Mouse (Mus musculus) yolk sac, embryonic 10.5 days (tissue): ENCODE measurements around the gene Vsig10l.

Experiments used
- DNase-seq: peaks from one replicate; pipeline ENCODE4 v3.0.0-alpha.2; 2017; ENCODE audit warnings: low spot score

The Vsig10l gene

GRCm38 (mm10) chr7:43462851-43463250, at the start of gene Vsig10l:
Gene Vsig10l, plus strand, starts transcription at chr7:43463151.
- DNase-seq: no peak

GRCm38 (mm10) chr7:43417298-43417697, 45.7 kb upstream of the Vsig10l start:
- DNase-seq: no peak

DNA sequence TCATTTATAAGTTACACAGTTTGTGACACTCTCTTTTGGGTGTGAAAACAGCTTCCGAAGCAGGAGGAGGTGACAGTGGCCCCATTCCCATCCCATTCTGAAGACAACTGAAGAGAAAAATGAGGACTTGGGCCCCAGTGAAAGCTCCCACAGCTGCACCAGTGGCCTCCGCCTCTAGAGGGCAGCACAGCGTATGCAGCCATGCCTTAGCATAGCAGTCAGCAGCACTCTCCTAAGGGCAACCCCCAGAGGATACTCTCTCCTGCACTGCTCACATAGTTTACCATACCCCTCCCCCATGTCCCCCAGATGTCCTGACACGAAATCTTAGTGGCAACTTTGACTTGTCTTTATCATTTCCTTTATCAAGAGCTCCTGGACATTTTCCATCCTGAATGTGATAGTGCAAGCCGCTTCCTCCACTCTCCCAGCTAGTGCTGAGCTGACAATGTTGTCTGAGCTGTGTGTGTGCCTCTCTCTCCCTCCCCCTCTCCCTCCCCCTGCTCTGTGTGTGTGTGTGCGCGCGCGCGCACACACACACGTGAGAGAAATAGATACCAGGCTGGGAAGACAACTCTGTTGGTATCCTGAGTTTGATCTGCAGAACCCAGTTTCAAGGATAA, 39.8 kb upstream of the Vsig10l start:
- DNase-seq: peak; percentile 72

- no peak for DNase-seq
Measured at GRCm38 (mm10) chr7:43423991-43424625, 38.8 kb upstream of the Vsig10l start.

GRCm38 (mm10) chr7:43427406-43427805, 35.5 kb upstream of the Vsig10l start, which contains the start of gene Lim2:
Gene Lim2, plus strand, starts transcription at chr7:43427670.
- DNase-seq: no peak

GRCm38 (mm10) chr7:43429500-43429899, 33.5 kb upstream of the Vsig10l start:
- DNase-seq: no peak

GRCm38 (mm10) chr7:43432891-43433290, 30.1 kb upstream of the Vsig10l start:
- no peak for DNase-seq

- DNase-seq: no peak
Measured at GRCm38 (mm10) chr7:43434676-43435075, 28.3 kb upstream of the Vsig10l start.

DNA sequence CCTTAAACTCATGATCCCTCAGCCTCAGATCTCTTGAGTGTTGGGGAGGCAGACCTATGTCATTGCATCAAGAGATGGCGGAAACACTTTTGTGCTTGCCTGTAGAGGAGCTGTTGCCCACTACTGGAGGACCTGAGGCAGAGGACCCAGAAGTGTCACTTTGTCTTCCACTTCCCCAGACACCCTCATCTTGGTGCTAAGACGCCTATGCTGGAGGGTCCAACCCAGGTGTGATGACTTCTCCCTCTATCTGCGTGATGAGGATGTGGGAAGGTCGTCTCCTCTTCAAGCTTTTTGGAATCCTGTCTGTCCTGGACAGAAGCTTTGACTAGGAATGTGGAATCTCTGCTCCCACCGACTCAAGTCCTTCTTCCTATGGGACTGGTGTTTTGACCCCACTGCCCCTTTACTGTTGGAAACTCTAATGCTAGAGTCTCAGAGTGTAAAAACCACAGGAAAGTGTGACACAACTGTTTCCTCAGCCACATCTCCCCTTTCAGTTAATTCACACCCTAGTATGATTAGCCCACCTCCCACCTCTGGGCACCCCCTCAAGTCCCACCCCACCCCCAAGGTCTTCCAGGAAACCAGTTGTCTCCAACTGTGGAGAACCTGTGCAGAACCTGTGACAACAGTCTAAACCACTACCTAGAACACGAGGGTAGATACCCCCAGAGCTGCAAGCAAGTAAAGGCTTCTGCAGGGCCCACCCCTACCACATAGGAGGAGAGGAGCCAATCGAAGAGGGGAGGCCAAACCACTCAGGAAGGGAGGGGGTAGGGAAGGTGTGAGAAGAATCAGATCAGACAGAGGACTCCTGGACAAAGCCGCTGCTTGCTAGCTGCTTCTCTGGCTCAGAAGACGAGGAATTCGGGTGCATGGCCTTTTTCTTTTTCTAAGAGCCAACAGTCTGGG, 26.4 kb upstream of the Vsig10l start, which contains the start of gene Nkg7:
Gene Nkg7, plus strand, starts transcription at position 733 of the 915 bp plus-strand sequence.
- DNase-seq: no peak

DNA sequence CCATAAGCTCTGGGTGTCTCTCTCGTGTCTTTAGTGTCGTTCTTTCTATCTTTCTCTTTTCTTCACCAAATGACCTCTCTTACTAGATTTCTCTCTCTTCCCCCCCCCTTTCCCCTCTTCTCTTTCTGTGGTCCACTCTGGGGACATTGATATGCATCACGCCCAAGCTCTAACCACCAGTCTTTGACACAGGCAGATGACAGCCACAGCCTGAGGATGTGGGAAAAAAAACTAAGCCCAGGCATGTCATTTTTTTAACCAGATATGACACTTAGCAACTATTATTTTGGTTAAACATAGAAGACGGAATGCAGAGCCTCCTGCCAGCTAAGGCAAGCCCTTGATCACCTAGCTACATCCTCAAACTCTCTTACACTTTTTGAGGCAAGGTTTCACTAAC, 24.3 kb upstream of the Vsig10l start:
- no peak for DNase-seq

- peak; percentile 50 for DNase-seq
Measured at GRCm38 (mm10) chr7:43440482-43440881, 22.5 kb upstream of the Vsig10l start, which contains the start of gene Cldnd2. Gene Cldnd2, plus strand, starts transcription at chr7:43440782.

DNA sequence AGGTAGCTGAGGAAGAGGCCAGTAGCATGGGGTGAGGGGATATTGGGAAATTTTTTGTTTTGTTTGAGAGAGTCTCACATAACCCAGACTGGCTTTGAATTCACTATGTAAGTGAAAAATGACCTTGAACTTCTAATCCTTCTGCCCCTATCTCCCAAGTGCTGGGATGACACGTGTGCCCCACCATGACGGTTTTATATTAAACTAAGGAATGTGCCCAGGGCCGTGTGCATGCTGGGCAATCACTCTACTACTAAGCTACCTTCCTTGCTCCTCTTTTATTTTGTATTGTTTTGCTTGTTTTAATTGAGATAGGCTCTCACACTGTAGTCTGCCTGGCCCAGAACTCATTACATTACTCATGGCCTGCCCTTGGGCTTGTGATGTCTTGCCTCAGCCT, 21.9 kb upstream of the Vsig10l start:
- no peak for DNase-seq

DNA sequence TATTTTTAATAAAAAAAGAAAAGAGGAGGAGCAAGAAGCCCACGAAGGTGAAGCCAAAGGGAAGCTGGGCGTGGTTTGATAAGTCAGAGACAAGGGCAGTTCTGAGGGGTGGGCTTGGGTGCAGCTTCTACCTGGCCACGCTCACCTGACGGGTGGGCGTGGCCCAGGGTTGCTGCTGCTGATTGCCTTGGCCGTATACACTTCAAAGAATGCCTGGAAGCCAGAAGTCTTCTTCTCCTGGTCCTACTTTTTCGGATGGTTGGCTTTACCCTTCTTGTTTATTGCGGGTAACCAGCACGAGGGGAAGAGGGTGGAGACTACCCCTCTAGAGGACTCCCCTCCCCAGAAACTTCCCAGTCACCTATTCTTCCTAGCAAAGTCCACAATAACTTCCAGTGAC, 20.3 kb upstream of the Vsig10l start:
- peak; percentile 69 for DNase-seq

DNA sequence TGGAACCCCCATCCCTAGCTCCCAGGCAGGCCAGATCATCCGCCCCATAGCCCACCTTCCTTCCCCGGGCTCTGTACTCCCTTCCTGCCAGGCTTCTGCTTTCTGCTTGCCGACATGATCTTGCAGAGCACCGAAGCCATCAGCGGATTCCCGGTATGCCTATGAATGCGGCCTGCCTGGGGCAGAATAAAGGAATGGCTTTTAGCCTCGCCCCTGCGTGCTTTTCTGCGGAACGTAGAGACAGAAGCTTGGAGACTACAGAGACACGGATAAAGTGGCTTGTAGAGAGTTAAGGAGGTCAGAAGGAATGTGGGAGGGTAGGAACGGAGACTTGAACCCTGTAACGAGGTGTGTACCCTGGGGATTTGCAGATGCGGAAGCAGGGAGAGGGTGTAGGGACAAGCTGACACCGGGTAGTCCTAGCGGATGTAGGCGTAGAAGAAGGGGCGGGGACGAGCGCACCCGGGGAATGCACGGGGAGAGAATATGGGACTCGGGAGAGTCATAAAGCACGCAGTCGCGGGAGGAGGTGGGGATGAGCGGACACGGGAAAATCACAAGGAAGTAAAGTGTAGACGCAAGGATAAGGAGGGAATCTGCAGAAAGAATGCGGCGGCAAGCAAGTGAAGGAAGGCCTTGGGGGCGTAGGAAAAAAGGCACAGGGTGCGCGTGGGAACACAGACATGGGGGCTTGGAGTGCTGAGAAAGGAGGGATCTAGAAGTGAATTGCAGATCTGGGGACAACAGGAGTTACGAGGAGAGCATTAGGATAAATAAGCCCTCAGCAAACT, 19.6 kb upstream of the Vsig10l start:
- peak; percentile 85 for DNase-seq

GRCm38 (mm10) chr7:43443917-43444293, 19.0 kb upstream of the Vsig10l start, which contains the start of the genes Etfb and Gm45233:
Gene Etfb, plus strand, starts transcription at chr7:43444083.
Gene Gm45233, plus strand, starts transcription at chr7:43444128.
- DNase-seq: peak; percentile 98

- no peak for DNase-seq
Measured at GRCm38 (mm10) chr7:43447801-43448200, 15.2 kb upstream of the Vsig10l start.

DNA sequence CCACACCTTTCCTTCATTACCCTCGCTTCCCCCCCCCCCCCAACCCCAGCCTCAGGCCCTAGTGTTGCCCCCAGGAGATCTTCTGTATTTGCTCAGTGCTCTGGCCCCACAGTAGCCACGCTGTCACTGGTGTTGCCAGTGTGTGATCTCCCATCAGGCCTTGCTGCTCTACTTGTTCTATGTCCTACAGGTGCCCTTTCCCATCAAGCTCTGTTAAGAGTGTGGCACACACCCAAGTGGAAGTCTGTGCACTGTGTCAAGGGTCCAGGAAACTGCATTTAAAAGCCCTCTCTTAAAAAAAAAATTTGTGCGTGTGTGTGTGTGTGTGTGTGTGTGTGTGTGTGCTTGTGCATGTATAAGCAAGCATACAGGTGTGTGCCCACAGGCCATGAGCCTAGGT, 14.7 kb upstream of the Vsig10l start:
- DNase-seq: no peak

- DNase-seq: no peak
Measured at GRCm38 (mm10) chr7:43449811-43450210, 13.1 kb upstream of the Vsig10l start.

- DNase-seq: no peak
Measured at GRCm38 (mm10) chr7:43451726-43452125, 11.2 kb upstream of the Vsig10l start.

GRCm38 (mm10) chr7:43452609-43453008, 10.3 kb upstream of the Vsig10l start:
- no peak for DNase-seq

GRCm38 (mm10) chr7:43453599-43454355, 9.2 kb upstream of the Vsig10l start:
- no peak for DNase-seq
